Mouse (Mus musculus) myocyte (in vitro differentiated cells): Measurements from ENCODE around the gene Lpar3. TPM values are rescaled to one million over a fixed set of nuclear protein-coding genes. Genes with fewer than 3 reads are reported as not detected.
A peak's percentile ranks its signal among the peaks of the same experiment; 100 is the strongest.

Experiments used
- H3K27me3 ChIP-seq: one replicate; pipeline ENCODE4 v1.6.1; 2011; ENCODE audit not compliant: control insufficient read depth, insufficient read depth, insufficient read length
- H3K36me3 ChIP-seq: one replicate; pipeline ENCODE4 v1.6.1; 2011; ENCODE audit not compliant: control insufficient read depth, insufficient read depth
- H3K4me2 ChIP-seq: one replicate; pipeline ENCODE4 v1.6.1; 2011; ENCODE audit warnings: low read depth, control low read depth
- H3K4me3 ChIP-seq: one replicate; pipeline ENCODE4 v1.5.1; 2011; ENCODE audit warnings: mild to moderate bottlenecking, control low read depth, moderate library complexity
- H3K79me2 ChIP-seq: one replicate; pipeline ENCODE4 v1.6.1; 2011; ENCODE audit not compliant: control insufficient read depth, insufficient read depth
- H3ac ChIP-seq: one replicate; pipeline ENCODE4 v1.6.1; 2011; ENCODE audit not compliant: control insufficient read depth, insufficient read length
- CEBPB ChIP-seq: IDR thresholded peaks from 2 replicates; pipeline ENCODE4 v1.6.1; 2011; ENCODE audit warnings: mild to moderate bottlenecking, moderate library complexity; ENCODE audit not compliant: poor library complexity, insufficient read depth, severe bottlenecking
- E2F4 ChIP-seq: IDR thresholded peaks from one replicate; pipeline ENCODE4 v1.6.1; 2011; ENCODE audit warnings: mild to moderate bottlenecking, control low read depth, moderate library complexity; ENCODE audit not compliant: insufficient read depth
- MAX ChIP-seq: IDR thresholded peaks from one replicate; pipeline ENCODE4 v1.6.1; 2011; ENCODE audit warnings: low read depth, mild to moderate bottlenecking, control low read depth
- MYOD1 ChIP-seq, 3 experiments: IDR thresholded peaks; one replicate each; pipeline ENCODE4 v1.6.1; 2011; ENCODE audit warnings: control low read depth in 2 of 3, low read depth in 2 of 3, mild to moderate bottlenecking in 2 of 3, moderate library complexity in 1 of 3; ENCODE audit not compliant: insufficient read length in 2 of 3, control insufficient read depth in 1 of 3
- MYOG ChIP-seq, 3 experiments: IDR thresholded peaks; one replicate each; pipeline ENCODE4 v1.6.1; 2011; ENCODE audit warnings: control low read depth in 2 of 3, low read depth in 2 of 3, mild to moderate bottlenecking in 2 of 3; ENCODE audit not compliant: insufficient read length in 2 of 3, control insufficient read depth in 1 of 3, insufficient read depth in 1 of 3
- POLR2A ChIP-seq: IDR thresholded peaks from one replicate; pipeline ENCODE4 v1.6.1; 2011; ENCODE audit warnings: low read depth, mild to moderate bottlenecking, control low read depth, moderate library complexity; ENCODE audit not compliant: insufficient read length
- POLR2AphosphoS2 ChIP-seq: IDR thresholded peaks from one replicate; pipeline ENCODE4 v1.6.1; 2011; ENCODE audit warnings: low read depth, control low read depth; ENCODE audit not compliant: insufficient read length
- REST ChIP-seq: IDR thresholded peaks from one replicate; pipeline ENCODE4 v1.6.1; 2011; ENCODE audit warnings: mild to moderate bottlenecking, control low read depth, moderate library complexity; ENCODE audit not compliant: insufficient read depth, insufficient read length
- SRF ChIP-seq: IDR thresholded peaks from one replicate; pipeline ENCODE4 v1.6.1; 2011; ENCODE audit warnings: low read depth; ENCODE audit not compliant: control insufficient read depth, insufficient read length
- TCF12 ChIP-seq: IDR thresholded peaks from one replicate; pipeline ENCODE4 v1.6.1; 2011; ENCODE audit warnings: mild to moderate bottlenecking, control low read depth; ENCODE audit not compliant: poor library complexity, insufficient read depth, severe bottlenecking
- TCF3 ChIP-seq: IDR thresholded peaks from one replicate; pipeline ENCODE4 v1.6.1; 2011; ENCODE audit warnings: low read depth, control low read depth; ENCODE audit not compliant: insufficient read length
- USF1 ChIP-seq: IDR thresholded peaks from one replicate; pipeline ENCODE4 v1.6.1; 2011; ENCODE audit warnings: low read depth, mild to moderate bottlenecking, control low read depth, moderate library complexity
- polyA plus RNA-seq: library from polyadenylated mRNA; unstranded; fragments of >200 nt; fragmentation: generic; extraction: Trizol; gene quantifications from one replicate; pipeline ENCODE4 v1.2.1, GENCODE M21; 2012; ENCODE audit warnings: missing spikeins

Gene Lpar3
- polyA plus RNA-seq = 0.22 TPM

DNA sequence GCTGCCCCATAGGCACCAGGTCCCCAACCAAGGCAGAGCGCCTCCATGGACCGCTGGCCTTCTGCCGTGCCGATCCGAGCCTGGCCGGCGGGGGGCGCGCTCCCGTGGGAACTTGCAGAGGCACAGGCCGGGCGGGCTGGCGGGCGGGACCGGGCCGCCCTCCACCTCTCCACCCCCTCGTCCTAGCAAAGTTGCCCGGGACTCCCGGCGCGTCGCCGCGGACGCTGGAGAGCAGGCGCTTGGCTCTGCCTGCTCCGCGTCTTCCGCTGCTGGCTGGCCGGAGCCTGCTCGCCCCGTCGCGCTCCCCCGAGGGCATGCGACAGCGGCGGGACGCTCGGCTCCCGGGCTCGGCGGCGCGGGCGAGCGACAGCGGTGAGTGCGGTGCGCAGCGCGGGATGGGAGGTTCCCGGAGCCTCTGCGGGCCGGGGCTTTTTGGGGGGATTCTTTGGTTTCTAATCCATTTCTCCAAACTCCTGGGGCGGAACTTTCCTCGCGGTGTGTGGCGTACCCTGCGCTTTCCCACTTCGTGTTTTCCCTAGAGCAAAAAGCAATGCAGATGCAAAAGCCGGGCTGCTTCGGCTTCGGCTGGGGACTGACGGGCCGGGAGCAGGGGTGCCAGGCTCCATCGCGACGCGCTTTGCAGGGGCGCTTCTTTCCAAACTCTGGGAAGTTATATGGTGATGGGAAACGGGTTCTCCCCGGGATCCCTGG is at the start of gene Lpar3:
Gene Lpar3 (plus strand): TSS at position 188 of the 711 bp plus-strand sequence.
- Histone ChIP-seq H3K27me3 (no peaks in the 10 kb centered on the region), H3K36me3 (no peaks in the 10 kb centered on the region), H3K4me3 (no peak within 1 kb of the TSS), H3ac (no peak within 1 kb of the TSS), H3K79me2 (no peaks in the 10 kb centered on the region), H3K4me2 (no peak within 1 kb of the TSS)
- no peak for TF ChIP-seq SRF
- no peak for TF ChIP-seq REST
- TF ChIP-seq USF1 = no peak
- no peak for TF ChIP-seq MAX
- no peak for TF ChIP-seq POLR2A
- no peak for TF ChIP-seq E2F4
- no peak for TF ChIP-seq MYOG (IDR thresholded peaks at IDR 0.05; ENCODE audit: control insufficient read depth in 1 of 3, insufficient read depth in 1 of 3, insufficient read length in 2 of 3, low read depth in 2 of 3)
- no peak for TF ChIP-seq POLR2AphosphoS2
- no peak for TF ChIP-seq TCF12
- TF ChIP-seq CEBPB = no peak

DNA sequence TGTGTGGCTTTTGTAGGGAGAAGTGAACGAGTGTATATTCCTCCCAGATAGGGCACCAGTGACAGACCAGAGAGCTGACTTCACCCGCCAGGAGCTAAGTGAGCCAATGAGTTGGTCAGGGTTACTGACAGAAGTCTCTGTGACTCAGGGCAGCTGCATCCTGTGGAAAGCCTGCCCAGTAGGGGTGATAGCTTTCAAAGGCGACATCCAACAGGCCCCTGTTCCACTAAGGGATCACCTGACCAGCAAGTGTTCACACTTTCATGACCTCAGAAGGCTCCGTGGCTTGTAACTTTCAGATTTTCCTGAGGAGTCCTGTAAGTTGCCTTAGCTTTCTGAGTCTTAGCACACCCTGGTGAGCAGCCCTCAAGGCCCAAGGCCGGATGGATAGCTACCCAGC is 47.7 kb upstream of the Lpar3 start:
- no peak overlapping the region for H3K4me3 ChIP-seq
- TF ChIP-seq POLR2AphosphoS2 (no peak), POLR2A (no peak), USF1 (no peak), MYOG (IDR thresholded peaks at IDR 0.05; ENCODE audit: control insufficient read depth in 1 of 3, insufficient read depth in 1 of 3, insufficient read length in 2 of 3, low read depth in 2 of 3) (no peak), E2F4 (no peak), MYOD1 (IDR thresholded peaks at IDR 0.05; ENCODE audit: control insufficient read depth in 1 of 3, insufficient read length in 2 of 3, low read depth in 2 of 3) (no peak), REST (no peak), TCF3 (no peak), MAX (no peak), SRF (no peak), CEBPB (no peak)
- H3K79me2 ChIP-seq = no peaks in the 10 kb centered on the region
- H3K36me3 ChIP-seq = no peaks in the 10 kb centered on the region
- H3ac ChIP-seq = no peak overlapping the region
- H3K27me3 ChIP-seq = no peaks in the 10 kb centered on the region
- no peak overlapping the region for H3K4me2 ChIP-seq

DNA sequence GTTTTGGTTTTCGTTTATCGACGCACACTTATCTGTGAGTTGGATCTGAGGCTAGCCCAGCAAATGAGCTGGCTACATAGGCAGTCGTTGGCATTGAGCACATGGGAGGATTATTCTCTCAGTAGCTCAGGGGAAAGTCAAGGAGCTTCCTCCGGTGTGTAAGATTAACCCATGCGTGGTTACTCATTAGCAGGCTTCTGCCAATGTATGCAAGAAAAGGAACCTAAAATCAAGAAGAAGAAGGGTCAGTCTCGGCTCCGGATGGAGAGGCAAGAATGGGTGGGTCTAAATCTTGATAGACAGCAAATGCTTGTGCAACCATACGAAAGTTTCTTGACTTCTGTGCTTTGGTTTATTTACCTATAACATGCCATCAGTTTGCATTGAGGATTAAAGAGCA is 46.5 kb upstream of the Lpar3 start:
- H3K4me2 ChIP-seq = no peak overlapping the region
- H3K4me3 ChIP-seq = no peak overlapping the region
- no peak overlapping the region for H3ac ChIP-seq
- H3K27me3 ChIP-seq = no peaks in the 10 kb centered on the region
- H3K36me3 ChIP-seq = no peaks in the 10 kb centered on the region
- TF ChIP-seq MAX (no peak), TCF12 (no peak), SRF (no peak), MYOG (IDR thresholded peaks at IDR 0.05; ENCODE audit: control insufficient read depth in 1 of 3, insufficient read depth in 1 of 3, insufficient read length in 2 of 3, low read depth in 2 of 3) (no peak)
- H3K79me2 ChIP-seq = no peaks in the 10 kb centered on the region

DNA sequence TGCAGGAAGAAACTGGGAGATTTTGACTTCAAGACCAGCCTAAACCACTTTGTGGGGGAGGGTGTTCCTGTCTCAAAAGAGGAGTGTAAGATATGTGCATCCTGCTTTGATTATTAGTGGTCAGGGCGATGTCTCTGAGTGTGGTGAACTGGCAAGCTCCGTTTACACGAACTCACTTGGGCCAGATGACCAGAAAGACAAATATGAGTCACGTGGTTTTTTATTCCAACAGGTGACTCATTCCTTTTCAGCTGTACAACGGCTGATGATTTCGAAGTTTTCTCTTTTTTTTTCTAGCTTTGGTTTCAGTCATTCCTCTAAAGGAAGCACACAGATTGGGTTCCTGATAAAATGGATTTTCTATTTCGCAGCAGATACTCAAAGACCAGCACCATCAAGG is 43.5 kb upstream of the Lpar3 start:
- H3K79me2 ChIP-seq = no peaks in the 10 kb centered on the region

DNA sequence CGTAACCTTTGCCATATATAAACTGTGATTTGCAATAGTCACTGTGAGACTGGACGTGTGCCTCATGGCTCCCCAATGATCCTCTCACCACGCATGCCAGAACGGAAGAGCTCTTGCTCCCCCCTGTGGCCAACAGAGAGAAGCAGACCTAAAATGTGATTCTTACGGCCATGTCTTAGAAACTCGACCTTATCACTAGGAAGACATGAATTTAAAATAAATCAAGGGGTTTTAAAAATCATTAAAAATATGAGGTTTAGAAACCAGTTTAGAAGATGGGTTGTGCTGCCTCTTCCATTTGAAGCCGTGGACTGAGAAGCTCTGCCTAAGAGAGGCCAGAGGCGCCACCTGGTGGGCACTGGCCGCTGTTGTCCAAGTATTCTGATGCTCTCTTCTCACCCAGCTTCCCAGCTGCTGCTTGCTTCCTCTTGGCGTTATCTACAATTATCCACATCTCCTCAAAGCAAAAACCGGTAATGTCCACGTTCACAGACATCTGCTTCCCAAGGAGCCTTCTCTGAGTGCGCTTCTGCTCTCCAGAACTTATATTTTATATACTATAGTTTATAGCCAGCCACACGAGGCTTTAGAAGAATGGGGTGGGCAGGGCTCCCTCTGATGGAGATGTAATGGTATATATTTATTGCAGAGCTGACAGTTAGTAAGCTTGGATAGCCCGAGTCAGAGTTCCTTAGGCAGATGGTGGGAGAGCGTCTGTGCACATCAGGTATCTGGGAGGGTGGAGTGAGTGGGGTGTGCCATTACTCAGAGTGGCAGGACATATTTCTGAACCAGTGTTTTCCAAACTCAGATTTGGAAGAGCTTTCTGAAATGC is 42.8 kb upstream of the Lpar3 start:
- Histone ChIP-seq H3K36me3 (no peaks in the 10 kb centered on the region), H3K4me3 (peak overlapping the region; percentile 0), H3K27me3 (no peaks in the 10 kb centered on the region), H3ac (no peak overlapping the region), H3K79me2 (no peaks in the 10 kb centered on the region), H3K4me2 (peak overlapping the region; percentile 77)
- TF ChIP-seq MYOD1 (IDR thresholded peaks at IDR 0.05; ENCODE audit: control insufficient read depth in 1 of 3, insufficient read length in 2 of 3, low read depth in 2 of 3) (no peak), SRF (no peak), POLR2AphosphoS2 (no peak), TCF3 (no peak), MAX (no peak), TCF12 (no peak), REST (no peak), CEBPB (no peak), POLR2A (no peak), USF1 (no peak), MYOG (IDR thresholded peaks at IDR 0.05; ENCODE audit: control insufficient read depth in 1 of 3, insufficient read depth in 1 of 3, insufficient read length in 2 of 3, low read depth in 2 of 3) (no peak), E2F4 (no peak)

More for the DNA sequence above, 43.5 kb upstream of the Lpar3 start:
- Histone ChIP-seq H3ac (no peak overlapping the region), H3K27me3 (no peaks in the 10 kb centered on the region), H3K4me2 (peak overlapping the region; percentile 77), H3K4me3 (peak overlapping the region; percentile 0), H3K36me3 (no peaks in the 10 kb centered on the region)
- no peak for TF ChIP-seq MYOD1 (IDR thresholded peaks at IDR 0.05; ENCODE audit: control insufficient read depth in 1 of 3, insufficient read length in 2 of 3, low read depth in 2 of 3)
- no peak for TF ChIP-seq MYOG (IDR thresholded peaks at IDR 0.05; ENCODE audit: control insufficient read depth in 1 of 3, insufficient read depth in 1 of 3, insufficient read length in 2 of 3, low read depth in 2 of 3)
- TF ChIP-seq USF1 = peak; percentile 80
